Comparison of ENCODE assay signal across 21 mouse cellular contexts in genomic region chr14:76850641-76851040, GRCm38 (mm10).
DNase-seq lines count a peak whose midpoint lies in the region; ATAC-seq lines count a peak whose summit lies in the region.
"Had no signal": no experiment of that assay in that cellular context is flagged by ENCODE, and none has a peak within 500 bp of the region (broad histone marks: within the 10 kb centered on the region; RNA-seq: fewer than 3 reads in every experiment).

No protein-coding gene starts in this region.

- no peak for ATAC-seq in megakaryocyte, adult 5-6 weeks (ENCODE audit: poor library complexity, severe bottlenecking)
- ATAC-seq: activated CD4-positive, CD25-positive, alpha-beta regulatory T cell, adult 4 months; CD4-positive, CD25-positive, alpha-beta regulatory T cell, adult 4 months; Patski had no signal

- peak; percentile 60 for DNase-seq in heart, adult 11 months
- no peak for DNase-seq in heart, postnatal 36 days
- DNase-seq in ES-CJ7 (ENCODE audit: low read depth, low spot score) (peak; percentile 7), R1 (ENCODE audit: low read depth, low spot score) (peak; percentile 50)
- DNase-seq in ovary, postnatal 10 days (ENCODE audit: low spot score), result no peak
- DNase-seq: adrenal gland, adult 2 months; adrenal gland, adult 8-10 months; adrenal gland, postnatal 10 days; adrenal gland, postnatal 14 days; adrenal gland, postnatal 25 days; adrenal gland, postnatal 36 days; B cell, adult 2 months; cerebellum, adult 11 months; cerebellum, adult 11-12 months; cerebellum, adult 18-20 months; cerebellum, adult 2 months; cerebellum, adult 8-10 months had no signal

- intact Hi-C loops in heart, postnatal 36 days (cut with DNase I), result no loop called here

Comparison
In these comparisons a context has a peak if more than half of its experiments do, and no peak if none do; other contexts are left out.
1. DNase-seq: peak in heart, adult 11 months (single experiment), ES-CJ7 (single experiment) and R1 (single experiment); none in heart, postnatal 36 days (0 of 2) and ovary, postnatal 10 days (single experiment).